Mouse (Mus musculus) T-helper 1 cell (primary cell): ENCODE results near the gene Hrct1.

Experiments used
- in situ Hi-C: fragments of 300-600 bp; cut with MboI, MseI; formaldehyde crosslinking; loops from one replicate; pipeline ENCODE4 v1.15.1; 2025; ENCODE audit warnings: high pct_unique_total_duplicates

Gene Hrct1

DNA sequence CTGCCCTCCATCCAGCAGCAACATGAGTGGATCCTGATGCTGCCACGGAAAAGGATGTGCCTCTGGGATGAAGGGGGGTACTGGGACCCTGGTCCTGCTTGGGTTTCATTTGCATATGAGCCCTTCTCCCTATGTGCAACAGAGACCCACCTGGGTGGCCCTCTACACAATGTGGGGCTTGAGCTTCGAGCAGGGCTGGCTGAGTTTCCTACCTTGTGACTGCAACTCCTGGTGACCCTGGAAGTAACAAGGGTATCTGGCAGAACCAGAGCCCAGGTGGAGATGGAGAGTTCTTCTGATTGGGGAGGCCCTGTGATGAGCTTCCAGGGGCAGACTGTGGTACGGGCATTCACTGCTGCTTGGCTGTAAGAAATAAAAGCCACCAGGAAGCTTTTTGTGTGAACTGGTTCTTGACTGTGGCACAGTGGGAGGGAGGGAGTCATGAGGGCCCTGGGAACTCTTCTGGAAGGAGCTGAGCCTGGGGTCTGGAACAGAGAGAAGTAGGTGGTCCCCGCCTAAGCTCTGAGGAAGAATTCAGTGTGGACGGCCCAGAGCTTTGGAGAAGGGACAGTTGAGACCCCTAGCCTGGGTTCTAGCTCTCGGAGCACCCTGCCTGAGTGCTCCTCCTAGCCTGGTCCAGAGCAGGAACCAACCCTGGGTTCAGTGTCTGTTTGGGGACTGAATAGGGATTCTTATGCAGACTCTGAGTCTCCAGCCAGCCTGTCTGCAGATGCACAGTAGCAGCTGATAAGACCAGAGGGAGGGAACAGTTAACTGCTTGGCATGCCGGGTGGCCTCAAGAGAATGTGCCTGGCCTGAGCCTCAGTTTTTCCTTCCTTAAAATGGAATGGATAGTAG is 959 bp downstream of the Hrct1 start:
- in situ Hi-C loops: no loop called here

- in situ Hi-C loops: no loop called here
Measured at GRCm38 (mm10) chr4:43728576-43728954, 1.6 kb downstream of the Hrct1 start.

DNA sequence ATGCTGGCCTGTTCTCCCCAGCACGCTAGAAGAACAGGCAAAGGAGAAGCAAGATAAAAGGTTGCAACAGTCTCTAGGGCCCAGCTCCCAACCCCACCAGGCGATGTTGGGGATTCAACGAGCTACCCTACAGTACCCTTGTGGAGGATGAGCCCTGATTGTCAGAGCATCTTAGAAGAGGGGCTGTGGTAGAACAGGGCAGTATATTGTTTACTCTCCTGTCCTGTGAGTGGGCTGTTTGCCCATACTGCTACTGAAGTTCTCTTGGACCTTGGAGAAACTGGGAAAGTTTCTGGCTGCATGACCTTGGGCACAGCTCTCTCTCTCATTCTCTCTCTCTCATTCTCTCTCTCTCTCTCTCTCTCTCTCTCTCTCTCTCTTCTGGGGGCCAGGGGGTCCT is 2.1 kb downstream of the Hrct1 start:
- in situ Hi-C loops: no loop called here

- in situ Hi-C loops: no loop called here
Measured at GRCm38 (mm10) chr4:43729794-43730550, 3.0 kb downstream of the Hrct1 start, which contains the start of gene Spaar. Spaar (plus strand) TSS chr4:43730034.

DNA sequence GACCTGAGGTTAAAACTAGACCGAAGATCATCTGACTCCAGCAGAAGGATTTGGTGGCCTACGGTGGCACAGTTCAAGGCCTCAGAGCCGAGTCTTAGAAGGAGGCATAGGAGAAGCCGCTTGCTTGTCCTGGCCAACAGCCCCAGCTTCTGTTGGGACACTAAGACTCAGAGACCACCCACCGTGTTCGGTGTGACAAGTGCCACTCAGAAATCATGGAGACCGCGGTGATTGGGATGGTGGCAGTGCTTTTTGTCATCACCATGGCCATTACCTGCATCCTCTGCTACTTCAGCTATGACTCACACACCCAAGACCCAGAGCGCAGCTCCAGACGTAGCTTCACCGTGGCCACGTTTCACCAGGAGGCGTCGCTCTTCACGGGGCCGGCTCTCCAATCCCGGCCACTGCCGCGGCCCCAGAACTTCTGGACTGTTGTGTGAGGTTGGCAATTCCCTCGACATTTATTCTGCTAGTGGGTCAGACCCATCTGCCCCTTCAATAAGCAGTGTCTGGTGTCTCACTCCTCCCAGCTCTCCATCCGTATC is 3.8 kb downstream of the Hrct1 start:
- in situ Hi-C loops: no loop called here

- in situ Hi-C loops: no loop called here
Measured at GRCm38 (mm10) chr4:43732171-43732570, 5.2 kb downstream of the Hrct1 start.

GRCm38 (mm10) chr4:43733186-43733585 is 6.2 kb downstream of the Hrct1 start:
- in situ Hi-C loops: no loop called here

- in situ Hi-C loops: no loop called here
Measured at GRCm38 (mm10) chr4:43737144-43737543, 10.2 kb downstream of the Hrct1 start.

DNA sequence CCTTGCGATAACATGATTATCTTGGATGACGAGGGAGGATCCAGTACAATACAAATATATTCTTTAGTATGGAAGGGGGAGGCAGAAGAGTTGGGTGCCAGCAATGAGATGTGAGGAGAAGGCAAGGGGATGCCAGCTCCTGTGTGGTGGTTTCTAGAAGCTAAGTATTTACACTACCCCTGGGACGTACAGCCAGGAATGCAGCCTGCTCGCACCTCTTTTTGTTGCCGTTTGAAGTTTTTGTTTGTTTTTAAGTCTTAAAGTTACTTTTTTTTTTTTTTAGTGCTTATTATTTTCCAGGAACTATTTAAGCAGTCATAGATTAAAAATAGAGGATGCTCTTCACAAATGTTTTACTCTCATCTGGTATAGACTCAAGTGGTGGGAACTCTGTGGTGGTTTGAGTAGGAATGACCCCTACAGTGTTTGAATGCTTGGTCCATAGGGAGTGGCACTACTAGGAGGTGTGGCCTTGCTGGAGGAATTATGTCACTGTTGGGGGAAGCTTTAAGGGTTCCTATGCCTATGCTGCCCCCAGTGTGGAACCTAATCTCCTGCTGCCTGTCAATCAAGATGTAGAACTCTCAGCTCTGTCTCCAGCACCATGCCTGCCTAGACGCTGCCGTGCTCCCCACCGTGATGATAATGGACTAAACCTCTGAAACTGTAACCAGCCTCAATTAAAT is 12.1 kb downstream of the Hrct1 start:
- in situ Hi-C loops: no loop called here

DNA sequence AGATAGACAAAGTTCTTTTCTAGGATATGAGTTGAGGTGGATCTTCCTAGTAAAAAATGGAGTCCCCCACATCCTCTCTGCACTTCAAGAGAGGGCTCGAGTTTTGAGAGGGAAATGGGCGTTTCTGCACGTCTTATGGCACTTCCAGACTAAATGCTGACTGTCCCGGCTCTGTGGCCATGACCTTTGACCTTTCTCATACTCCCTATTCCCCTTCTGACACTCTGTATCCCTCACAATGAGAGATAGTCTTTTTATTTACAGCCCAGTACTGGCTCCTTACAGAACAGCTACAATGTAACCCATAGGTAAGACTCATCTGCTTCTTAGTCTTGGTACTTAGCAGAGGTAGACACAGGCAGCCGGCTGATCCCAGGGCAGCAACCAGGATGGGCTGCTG is 14.5 kb downstream of the Hrct1 start:
- in situ Hi-C loops: no loop called here

DNA sequence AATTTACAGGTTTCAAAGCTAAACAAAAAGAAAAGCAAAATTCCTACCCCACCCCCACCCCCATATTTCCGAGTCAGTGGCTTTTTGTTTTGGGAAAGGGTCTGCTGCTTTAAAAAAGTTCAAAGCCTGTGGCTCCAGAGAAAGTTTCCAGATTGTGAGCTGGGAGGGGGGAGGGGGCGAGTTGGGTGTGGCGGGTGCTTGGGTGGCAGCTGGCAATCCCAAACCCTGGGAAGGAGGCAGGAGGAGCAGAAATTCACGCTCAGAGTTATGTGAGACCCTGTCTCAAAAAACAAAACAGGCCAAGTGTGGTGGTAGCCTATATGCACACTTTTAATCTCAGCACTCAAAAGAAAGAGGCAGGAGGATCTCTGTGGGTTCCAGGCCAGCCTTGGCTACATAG is 15.6 kb downstream of the Hrct1 start:
- in situ Hi-C loops: no loop called here

GRCm38 (mm10) chr4:43743099-43743498 is 16.1 kb downstream of the Hrct1 start:
- in situ Hi-C loops: no loop called here

- in situ Hi-C loops: no loop called here
Measured at GRCm38 (mm10) chr4:43745187-43745586, 18.2 kb downstream of the Hrct1 start.

DNA sequence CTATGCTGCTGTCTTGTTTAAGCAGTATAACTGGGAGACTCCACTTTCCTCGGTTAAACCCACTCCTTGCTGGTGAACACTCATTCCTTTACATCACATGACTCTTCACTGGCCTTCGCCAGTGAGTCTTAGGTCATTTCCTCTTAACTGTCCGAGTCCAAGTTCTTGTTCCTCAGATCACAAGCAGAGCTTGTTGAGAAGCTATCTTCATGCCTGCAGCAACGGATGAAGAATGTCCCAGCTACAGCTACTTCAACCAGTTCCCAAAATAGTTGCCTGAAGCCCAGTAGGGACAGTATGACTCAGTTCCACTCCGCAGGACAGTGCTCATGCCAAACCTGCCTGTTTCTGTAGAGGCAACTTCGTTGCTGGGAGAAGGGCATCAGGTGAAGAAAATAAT is 30.2 kb downstream of the Hrct1 start:
- in situ Hi-C loops: no loop called here

DNA sequence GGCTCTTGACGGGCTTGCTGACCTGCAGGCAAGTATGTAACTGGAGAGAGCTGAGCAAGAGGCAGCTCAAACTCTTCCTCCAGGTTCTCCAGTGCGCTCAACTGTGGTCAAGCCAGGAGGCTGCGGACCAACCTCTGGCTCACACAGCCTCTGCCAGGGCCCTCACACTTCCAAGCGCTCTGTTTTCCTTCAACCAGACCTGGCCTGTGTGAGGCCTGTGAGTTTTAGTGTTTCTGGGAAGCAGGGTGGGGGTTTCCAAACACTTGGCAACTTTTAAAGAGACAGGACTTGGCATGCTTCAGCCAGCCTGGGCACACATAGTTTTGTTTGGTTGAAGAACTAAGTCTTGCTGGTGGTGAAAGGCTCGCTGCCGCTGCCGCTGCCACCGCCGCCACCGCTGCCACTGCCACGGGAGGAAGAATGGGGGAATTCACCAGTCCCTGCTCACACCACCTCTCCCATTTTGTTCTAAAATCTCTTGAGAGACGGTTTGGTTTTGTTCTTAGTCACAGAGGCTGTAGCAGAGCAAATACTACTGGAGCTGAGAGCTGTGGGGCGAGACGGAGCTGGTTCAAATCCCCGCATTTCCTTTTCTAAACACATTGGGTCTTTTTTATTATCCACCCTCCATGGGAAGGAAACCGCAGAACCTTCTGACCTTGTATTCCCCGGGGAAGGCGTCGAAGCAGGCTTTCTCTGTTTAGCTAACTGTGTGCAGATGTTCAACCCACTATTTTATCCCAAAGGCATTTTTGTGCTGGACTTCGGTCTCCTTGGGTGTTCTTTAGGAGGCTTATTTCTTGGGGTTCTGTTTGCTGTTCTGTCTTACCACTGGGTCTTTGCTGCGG is 32.8 kb downstream of the Hrct1 start:
- in situ Hi-C loops: no loop called here

DNA sequence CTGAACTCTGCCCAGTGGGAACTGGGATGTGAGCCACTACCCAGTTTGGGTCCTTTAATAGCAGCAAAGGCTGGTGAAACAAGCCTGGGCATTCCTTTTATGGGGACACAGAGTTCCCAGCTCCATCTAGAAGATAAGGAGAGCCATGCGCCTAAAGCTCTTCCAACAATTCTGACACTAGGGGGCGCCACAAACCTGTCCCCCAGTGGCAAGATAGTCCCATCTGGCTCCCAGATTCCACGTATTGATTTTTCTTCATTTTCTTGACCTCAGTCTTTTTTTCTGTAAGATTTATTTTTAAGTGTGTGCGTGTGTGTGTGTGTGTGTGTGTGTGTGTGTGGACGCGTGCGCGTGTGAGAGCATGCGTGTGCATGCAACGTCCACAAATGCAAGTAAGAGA is 33.5 kb downstream of the Hrct1 start:
- in situ Hi-C loops: no loop called here

- in situ Hi-C loops: no loop called here
Measured at GRCm38 (mm10) chr4:43761336-43761735, 34.3 kb downstream of the Hrct1 start.

- in situ Hi-C loops: no loop called here
Measured at GRCm38 (mm10) chr4:43763410-43763809, 36.4 kb downstream of the Hrct1 start.

GRCm38 (mm10) chr4:43768341-43768740 is 41.4 kb downstream of the Hrct1 start:
- in situ Hi-C loops: loop anchor here (5.0 kb wide), 1 partner anchor 89 kb away; no protein-coding TSS in a partner anchor

- in situ Hi-C loops: loop anchor here (5.0 kb wide), 1 partner anchor 88 kb away; no protein-coding TSS in a partner anchor
Measured at GRCm38 (mm10) chr4:43769374-43769773, 42.4 kb downstream of the Hrct1 start.

DNA sequence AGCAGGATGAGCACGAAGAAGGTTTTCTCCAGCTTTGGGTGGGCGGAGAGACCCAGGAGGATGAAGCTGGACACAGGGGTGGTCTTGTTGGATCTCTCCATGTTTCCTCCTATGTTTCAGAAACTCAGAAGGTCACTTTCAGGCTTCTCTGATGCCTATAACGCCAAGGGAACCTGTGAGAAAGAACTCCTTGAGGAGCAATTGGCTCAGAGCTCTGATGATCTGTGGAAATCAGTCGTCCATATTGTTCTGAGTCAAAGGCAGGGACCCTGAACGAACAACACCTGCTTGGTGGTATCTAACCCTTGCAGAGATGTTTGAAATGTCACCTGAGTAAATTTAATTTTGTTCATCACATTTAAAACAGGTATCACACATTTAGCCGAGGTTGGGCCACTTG is 43.9 kb downstream of the Hrct1 start, which contains the start of gene Olfr159:
Gene Olfr159 (minus strand): TSS at position 101 of the 400 bp plus-strand sequence.
- in situ Hi-C loops: loop anchor here (5.0 kb wide), 1 partner anchor 66 kb away; no protein-coding TSS in a partner anchor
